In the genomic region with DNA sequence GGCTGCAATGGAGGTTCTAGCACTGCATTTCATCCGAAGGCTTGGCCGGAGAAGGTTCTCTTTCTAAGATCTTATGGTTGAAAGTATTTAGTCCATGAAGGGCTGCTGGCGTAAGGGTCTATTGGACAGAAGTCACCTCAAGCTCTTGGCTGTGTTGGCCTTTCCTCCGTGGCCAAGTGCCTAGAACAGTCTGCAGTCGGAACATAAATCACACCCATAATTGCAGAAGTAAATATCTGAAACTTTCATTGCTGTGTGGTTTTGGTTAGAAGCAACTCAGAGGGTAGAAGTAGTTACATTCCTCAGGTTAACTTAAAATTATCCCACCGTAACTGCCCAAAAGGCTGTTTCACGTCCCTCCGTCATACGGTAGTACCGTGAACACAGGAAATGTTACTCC, we compare ENCODE assay signal across 27 mouse cellular contexts.
"Had no signal": no experiment of that assay in that cellular context is flagged by ENCODE, and none has a peak within 500 bp of the region (broad histone marks: within the 10 kb centered on the region; RNA-seq: fewer than 3 reads in every experiment).

No protein-coding gene starts in this region.

- ATAC-seq: hindbrain, embryonic 16.5 days; inflammation-experienced regulatory T-cells, adult 6 months; intestine, embryonic 15.5 days; intestine, postnatal 0 days; liver, embryonic 12.5 days had no signal

- H3K36me3 ChIP-seq: heart, embryonic 13.5 days; heart, embryonic 15.5 days; hindbrain, embryonic 10.5 days; hindbrain, embryonic 12.5 days; intestine, embryonic 15.5 days; kidney, embryonic 15.5 days; limb, embryonic 13.5 days; limb, embryonic 15.5 days; liver, embryonic 12.5 days had no signal

- H3K9me3 ChIP-seq: heart, embryonic 13.5 days; heart, embryonic 15.5 days; hindbrain, embryonic 10.5 days; hindbrain, embryonic 12.5 days; intestine, embryonic 15.5 days; kidney, embryonic 15.5 days; limb, embryonic 13.5 days; limb, embryonic 15.5 days; liver, embryonic 12.5 days had no signal

- H3K4me1 ChIP-seq: heart, embryonic 13.5 days; hindbrain, embryonic 12.5 days; intestine, embryonic 15.5 days; kidney, embryonic 15.5 days; limb, embryonic 13.5 days; limb, embryonic 15.5 days; liver, embryonic 12.5 days had no signal

- H3K4me3 ChIP-seq: heart, adult 2 months; heart, embryonic 13.5 days; heart, embryonic 15.5 days; hindbrain, embryonic 10.5 days; hindbrain, embryonic 12.5 days; intestine, embryonic 15.5 days; kidney, embryonic 15.5 days; layer of hippocampus, adult 2 months; limb, embryonic 13.5 days; limb, embryonic 15.5 days; liver, embryonic 12.5 days had no signal

- DNase-seq: gastrocnemius, postnatal 14 days; gastrocnemius, postnatal 36 days; heart, adult 11 months; heart, adult 2 months; heart, postnatal 14 days; heart, postnatal 36 days; kidney, adult 18-20 months; kidney, adult 9 months; kidney, postnatal 10 days; kidney, postnatal 25 days; left cerebral cortex, postnatal 4 days had no signal

- H3K27me3 ChIP-seq: heart, embryonic 13.5 days; heart, embryonic 15.5 days; hindbrain, embryonic 12.5 days; intestine, embryonic 15.5 days; kidney, embryonic 15.5 days; limb, embryonic 13.5 days; limb, embryonic 15.5 days; liver, embryonic 12.5 days had no signal

- H3K27ac ChIP-seq: heart, adult 2 months; heart, embryonic 13.5 days; heart, embryonic 15.5 days; hindbrain, embryonic 10.5 days; hindbrain, embryonic 12.5 days; hindbrain, embryonic 14.5 days; intestine, embryonic 15.5 days; kidney, embryonic 15.5 days; layer of hippocampus, adult 2 months; limb, embryonic 13.5 days; limb, embryonic 15.5 days; liver, embryonic 12.5 days; liver, embryonic 14.5 days had no signal

- H3K9ac ChIP-seq: heart, embryonic 13.5 days; heart, embryonic 15.5 days; hindbrain, embryonic 12.5 days; hindbrain, embryonic 14.5 days; intestine, embryonic 15.5 days; kidney, embryonic 15.5 days; limb, embryonic 13.5 days; limb, embryonic 15.5 days; liver, embryonic 12.5 days; liver, embryonic 14.5 days had no signal

- H3K4me2 ChIP-seq: heart, embryonic 11.5 days; heart, embryonic 13.5 days; heart, embryonic 15.5 days; hindbrain, embryonic 12.5 days; hindbrain, embryonic 14.5 days; intestine, embryonic 15.5 days; kidney, embryonic 15.5 days; limb, embryonic 13.5 days; limb, embryonic 15.5 days; liver, embryonic 12.5 days had no signal
